Mouse (Mus musculus): ENCODE measurements around the gene Depdc5.

DNA sequence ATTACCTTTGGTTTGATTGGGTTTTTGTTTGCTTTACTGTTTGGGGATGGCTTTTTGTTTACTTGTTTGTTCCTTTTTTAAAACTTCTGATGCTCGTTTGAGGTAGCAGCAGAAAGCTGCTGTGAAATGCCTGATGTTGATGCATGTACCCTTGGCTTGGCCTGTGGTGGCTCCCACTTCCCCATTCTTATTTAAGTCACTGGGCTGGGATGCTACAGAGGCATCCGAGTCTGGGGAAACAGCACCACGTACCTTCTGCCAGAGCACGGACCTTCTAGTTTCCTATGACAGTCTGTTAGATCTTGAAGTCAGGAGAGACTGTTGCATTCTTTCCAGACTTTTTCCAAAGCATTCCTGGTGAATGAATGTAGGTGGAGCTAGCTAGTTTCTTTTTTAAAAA, 113.0 kb downstream of the Depdc5 start:
- no peak for TF ChIP-seq CTCF (IDR thresholded peaks at IDR 0.05; ENCODE audit: low read depth, low read length)
- TF ChIP-seq POLR2AphosphoS5 (IDR thresholded peaks at IDR 0.05; ENCODE audit: insufficient replicate concordance, low read depth, low read length): no peak
- no peak for TF ChIP-seq TAL1 (conservative IDR thresholded peaks at IDR 0.05; ENCODE audit: low read depth, low read length)
- TF ChIP-seq GATA1 (IDR thresholded peaks at IDR 0.05; ENCODE audit: borderline replicate concordance, low read length): no peak
- no peak for TF ChIP-seq GATA2 (IDR thresholded peaks at IDR 0.05; ENCODE audit: borderline replicate concordance, low read depth, low read length)
